ENCODE assay signal across 12 mouse cellular contexts in the genomic region with DNA sequence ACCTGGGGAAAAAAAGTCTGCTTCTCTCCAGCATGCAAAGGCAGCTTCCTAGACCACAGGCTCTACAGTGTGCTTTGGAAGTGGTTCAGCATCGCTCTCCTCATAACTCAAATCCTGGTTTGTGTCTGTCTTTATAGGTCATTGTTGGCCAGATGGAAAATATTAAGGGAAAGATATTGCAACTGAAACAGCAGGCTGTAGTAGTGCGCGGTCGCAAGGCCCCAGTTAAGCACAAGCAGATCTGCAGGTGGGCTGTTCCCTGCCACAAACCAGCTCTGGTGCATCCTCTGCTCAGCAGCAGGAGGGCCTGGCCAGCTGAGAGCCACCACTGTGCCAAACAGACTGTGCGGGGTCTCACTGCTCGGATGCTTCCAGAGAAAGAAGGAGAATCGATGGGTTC.
A peak's percentile ranks its signal among the peaks of the same experiment; 100 is the strongest.
DNase-seq lines count a peak whose midpoint lies in the region; ATAC-seq and TF ChIP-seq lines count a peak whose summit lies in the region.
"Had no signal": no experiment of that assay in that cellular context is flagged by ENCODE, and none has a peak within 500 bp of the region (broad histone marks: within the 10 kb centered on the region; RNA-seq: fewer than 3 reads in every experiment).

No protein-coding gene starts in this region.

- TF ChIP-seq CTCF in gastrocnemius, adult 2 months (IDR thresholded peaks at IDR 0.05), result no peak

- no peak for ATAC-seq in embryonic facial prominence, embryonic 12.5 days (ENCODE audit: insufficient number of reproducible peaks, insufficient read depth, low FRiP score, low TSS enrichment)

- H3K36me3 ChIP-seq in embryonic facial prominence, embryonic 12.5 days, result no peaks in the 10 kb centered on the region
- no peaks in the 10 kb centered on the region for H3K36me3 ChIP-seq in limb, embryonic 10.5 days
- H3K36me3 ChIP-seq: heart, embryonic 13.5 days; stomach, embryonic 15.5 days had no signal

- H3K4me3 ChIP-seq in gastrocnemius, adult 2 months, result no peak overlapping the region
- H3K4me3 ChIP-seq in embryonic facial prominence, embryonic 12.5 days, result no peak overlapping the region
- no peak overlapping the region for H3K4me3 ChIP-seq in limb, embryonic 10.5 days
- H3K4me3 ChIP-seq: heart, embryonic 13.5 days; stomach, embryonic 15.5 days had no signal

- peak; percentile 26 for DNase-seq in gastrocnemius, adult 2 months
- DNase-seq in gastrocnemius, adult 8-10 months (ENCODE audit: low spot score in 2 of 2), result no peak
- DNase-seq in brain, adult 2 months (ENCODE audit: low read depth, low spot score), result peak; percentile 37
- peak; percentile 69 for DNase-seq in limb, embryonic 10.5 days (ENCODE audit: low spot score)
- DNase-seq in T-cell, adult 2 months (ENCODE audit: low spot score), result no peak
- no peak for DNase-seq in urinary bladder, postnatal 36 days (ENCODE audit: low spot score in 2 of 2)
- no peak for DNase-seq in frontal cortex, postnatal 25 days (ENCODE audit: low spot score in 2 of 2)
- DNase-seq: kidney, postnatal 36 days; lung, embryonic 14.5 days had no signal

- no peak overlapping the region for H3K9ac ChIP-seq in embryonic facial prominence, embryonic 12.5 days
- H3K9ac ChIP-seq: heart, embryonic 13.5 days; lung, embryonic 14.5 days; stomach, embryonic 15.5 days had no signal

- peak overlapping the region; percentile 35; the same call in 1 of the 2 replicates for H3K27ac ChIP-seq in gastrocnemius, adult 2 months
- 0 out of 2 replicates have a peak overlapping the region, but pooled peaks have one; percentile 30 for H3K27ac ChIP-seq in embryonic facial prominence, embryonic 12.5 days
- H3K27ac ChIP-seq in limb, embryonic 10.5 days, result peak overlapping the region; percentile 71
- H3K27ac ChIP-seq: heart, embryonic 13.5 days; stomach, embryonic 15.5 days had no signal

- no peaks in the 10 kb centered on the region for H3K27me3 ChIP-seq in embryonic facial prominence, embryonic 12.5 days
- no peaks in the 10 kb centered on the region for H3K27me3 ChIP-seq in limb, embryonic 10.5 days (ENCODE audit: low read depth, poor library complexity, severe bottlenecking)
- H3K27me3 ChIP-seq: heart, embryonic 13.5 days; stomach, embryonic 15.5 days had no signal

- no peaks in the 10 kb centered on the region for H3K9me3 ChIP-seq in embryonic facial prominence, embryonic 12.5 days
- H3K9me3 ChIP-seq in limb, embryonic 10.5 days (replicated peaks), result no peaks in the 10 kb centered on the region
- H3K9me3 ChIP-seq: heart, embryonic 13.5 days; stomach, embryonic 15.5 days had no signal

- H3K4me1 ChIP-seq in embryonic facial prominence, embryonic 12.5 days, result peaks cover 23% of the 10 kb centered on the region
- peaks cover 73% of the 10 kb centered on the region for H3K4me1 ChIP-seq in limb, embryonic 10.5 days

- intact Hi-C loops in gastrocnemius, adult 2 months (cut with DNase I), result no loop called here

- 23% methylated on average over 7 of the region's 7 CpGs for WGBS in embryonic facial prominence, embryonic 12.5 days
- WGBS in limb, embryonic 10.5 days, result 20% methylated on average over 7 of the region's 7 CpGs

- H3K4me2 ChIP-seq in embryonic facial prominence, embryonic 12.5 days (replicated peaks), result no peak overlapping the region
- H3K4me2 ChIP-seq: heart, embryonic 13.5 days; lung, embryonic 14.5 days; stomach, embryonic 15.5 days had no signal

Comparison
In these comparisons a context has a peak if more than half of its experiments do, and no peak if none do; other contexts are left out.
1. DNase-seq: peak in gastrocnemius, adult 2 months (single experiment), brain, adult 2 months (single experiment) and limb, embryonic 10.5 days (single experiment); none in gastrocnemius, adult 8-10 months (0 of 2), T-cell, adult 2 months (single experiment), urinary bladder, postnatal 36 days (0 of 2) and frontal cortex, postnatal 25 days (0 of 2).
2. Peak in every context shown above with its lines, with median percentiles within 50 percentile points of each other: H3K27ac ChIP-seq.